Mouse (Mus musculus) CH12.LX (cell line): Measurements from ENCODE around the gene Rpl18a. TPM values are rescaled to one million over a fixed set of nuclear protein-coding genes. Genes with fewer than 3 reads are reported as not detected.

Experiments used
- DNase-seq: peaks from one replicate; pipeline ENCODE4 v3.0.0-alpha.2; 2013; ENCODE audit errors: extremely low read depth
- H3K27ac ChIP-seq: 2 replicates; pipeline ENCODE4 v1.5.1; 2012; ENCODE audit warnings: low read depth, mild to moderate bottlenecking, control low read depth, moderate library complexity; ENCODE audit not compliant: insufficient read depth
- H3K27me3 ChIP-seq: replicated peaks from 2 replicates; pipeline ENCODE3; 2012; ENCODE audit warnings: inconsistent platforms
- H3K36me3 ChIP-seq, 2 experiments: replicated peaks in 1 of 2; 2 replicates each; pipeline versions ENCODE3 to v1.6.1; 2012; ENCODE audit warnings: inconsistent platforms in 1 of 2, low read length in 1 of 2, mild to moderate bottlenecking in 1 of 2, mixed read lengths in 1 of 2, moderate library complexity in 1 of 2; ENCODE audit not compliant: control insufficient read depth in 1 of 2, insufficient read depth in 1 of 2
- H3K4me1 ChIP-seq, 2 experiments: 2 replicates each; pipeline ENCODE4 v1.6.1; 2012; ENCODE audit warnings: inconsistent platforms in 1 of 2, moderate library complexity in 1 of 2; ENCODE audit not compliant: insufficient read depth in 2 of 2, control insufficient read depth in 1 of 2
- H3K4me2 ChIP-seq: 2 replicates; pipeline ENCODE4 v1.6.1; 2012; ENCODE audit warnings: low read depth, mild to moderate bottlenecking, control low read depth; ENCODE audit not compliant: poor library complexity, insufficient read depth, severe bottlenecking
- H3K4me3 ChIP-seq, 3 experiments: fragments of 150-350 bp in 1 of 3; sonication (generic) in 1 of 3; replicated peaks in 1 of 3; 2 replicates each; pipeline versions ENCODE3 to v1.5.1; 2011 to 2012; ENCODE audit warnings: low read depth in 2 of 3, low read length in 2 of 3, mild to moderate bottlenecking in 2 of 3, moderate library complexity in 2 of 3, control low read depth in 1 of 3, improper control_type of control experiment in 1 of 3, inconsistent platforms in 1 of 3, mixed read lengths in 1 of 3; ENCODE audit not compliant: poor library complexity in 1 of 3
- H3K79me2 ChIP-seq: replicated peaks from 2 replicates; pipeline ENCODE4 v1.6.1; 2012; ENCODE audit warnings: mild to moderate bottlenecking, moderate library complexity; ENCODE audit not compliant: control insufficient read depth, poor library complexity, insufficient read depth, severe bottlenecking; ENCODE audit errors: extremely low read depth
- H3K9ac ChIP-seq: 2 replicates; pipeline ENCODE4 v1.6.1; 2012; ENCODE audit warnings: low read depth, mild to moderate bottlenecking, control low read depth, moderate library complexity; ENCODE audit not compliant: insufficient read depth
- H3K9me3 ChIP-seq: replicated peaks from 2 replicates; pipeline ENCODE3; 2012; ENCODE audit warnings: low read length, inconsistent platforms, mixed read lengths
- BHLHE40 ChIP-seq: IDR thresholded peaks from 2 replicates; pipeline ENCODE4 v1.6.1; 2011; ENCODE audit warnings: mild to moderate bottlenecking, low read depth, low read length, improper control_type of control experiment
- CHD1 ChIP-seq: IDR thresholded peaks from 2 replicates; pipeline ENCODE4 v1.6.1; 2012; ENCODE audit warnings: low read depth, low read length, improper control_type of control experiment, inconsistent platforms
- CHD2 ChIP-seq: IDR thresholded peaks from 2 replicates; pipeline ENCODE4 v1.6.1; 2011; ENCODE audit warnings: low read length, improper control_type of control experiment
- E2F4 ChIP-seq: IDR thresholded peaks from 2 replicates; pipeline ENCODE4 v1.6.1; 2011; ENCODE audit warnings: low read depth, low read length, improper control_type of control experiment; ENCODE audit not compliant: insufficient replicate concordance
- GABPA ChIP-seq: IDR thresholded peaks from 2 replicates; pipeline ENCODE4 v1.6.1; 2012; ENCODE audit warnings: low read depth, low read length, improper control_type of control experiment, inconsistent platforms; ENCODE audit not compliant: insufficient replicate concordance
- IRF4 ChIP-seq: IDR thresholded peaks from 2 replicates; pipeline ENCODE4 v1.6.1; 2014; ENCODE audit warnings: low read depth, mild to moderate bottlenecking, inconsistent platforms, low read length, improper control_type of control experiment
- KAT2A ChIP-seq: IDR thresholded peaks from 2 replicates; pipeline ENCODE4 v1.6.1; 2012; ENCODE audit warnings: low read length, improper control_type of control experiment, inconsistent platforms; ENCODE audit not compliant: insufficient replicate concordance
- MAFK ChIP-seq: IDR thresholded peaks from 2 replicates; pipeline ENCODE4 v1.6.1; 2011; ENCODE audit warnings: low read length, improper control_type of control experiment; ENCODE audit not compliant: insufficient replicate concordance
- MEF2A ChIP-seq: IDR thresholded peaks from 2 replicates; pipeline ENCODE4 v1.6.1; 2014; ENCODE audit warnings: low read depth, mild to moderate bottlenecking, inconsistent platforms, low read length, improper control_type of control experiment, borderline replicate concordance
- SIN3A ChIP-seq: IDR thresholded peaks from 2 replicates; pipeline ENCODE4 v1.6.1; 2012; ENCODE audit warnings: low read length, improper control_type of control experiment, inconsistent platforms
- SMC3 ChIP-seq: IDR thresholded peaks from 2 replicates; pipeline ENCODE4 v1.6.1; 2011; ENCODE audit warnings: low read depth, low read length, improper control_type of control experiment
- TCF12 ChIP-seq: IDR thresholded peaks from 2 replicates; pipeline ENCODE4 v1.6.1; 2014; ENCODE audit warnings: low read depth, mild to moderate bottlenecking, inconsistent platforms, low read length, improper control_type of control experiment
- USF1 ChIP-seq: IDR thresholded peaks from 2 replicates; pipeline ENCODE4 v1.6.1; 2014; ENCODE audit warnings: low read depth, mild to moderate bottlenecking, inconsistent platforms, low read length, improper control_type of control experiment
- USF2 ChIP-seq: conservative IDR thresholded peaks from 2 replicates; pipeline ENCODE4 v1.6.1; 2011; ENCODE audit warnings: low read depth, low read length, improper control_type of control experiment
- ZKSCAN1 ChIP-seq: IDR thresholded peaks from 2 replicates; pipeline ENCODE4 v1.6.1; 2012; ENCODE audit warnings: low read depth, inconsistent platforms, low read length, improper control_type of control experiment, borderline replicate concordance
- dilution Hi-C: fragments of 300-500 bp; cut with MboI; formaldehyde crosslinking; loops from 2 replicates; pipeline ENCODE4 v1.14.3; 2020; ENCODE audit warnings: low sequenced_read_pairs; ENCODE audit not compliant: extremely low pct_unique_long_range_greater_than_20kb, extremely low pct_ligation_motif_present
- in situ Hi-C: fragments of 300-500 bp; cut with MboI; formaldehyde crosslinking; loops from 3 replicates; pipeline ENCODE4 v1.14.3; 2019; ENCODE audit warnings: low sequenced_read_pairs, low pct_ligation_motif_present, low pct_unique_long_range_greater_than_20kb, mixed read lengths
- polyA plus RNA-seq: library from polyadenylated mRNA; unstranded; fragments of >175 nt; gene quantifications from 2 replicates; pipeline ENCODE4 v1.2.1, GENCODE M21; 2012; ENCODE audit warnings: low read depth; ENCODE audit not compliant: insufficient read length
- total RNA-seq, 2 experiments: library from RNA; depleted of rRNA; stranded (reverse); fragments of 300-350 nt in 1 of 2; fragments of >200 nt in 1 of 2; gene quantifications; 2 replicates each; pipeline ENCODE4 v1.2.3; 2012 to 2014

Rpl18a gene
- total and polyA plus RNA-seq, 3 experiments: 2,035 to 5,917 (median 3,837) TPM

DNA sequence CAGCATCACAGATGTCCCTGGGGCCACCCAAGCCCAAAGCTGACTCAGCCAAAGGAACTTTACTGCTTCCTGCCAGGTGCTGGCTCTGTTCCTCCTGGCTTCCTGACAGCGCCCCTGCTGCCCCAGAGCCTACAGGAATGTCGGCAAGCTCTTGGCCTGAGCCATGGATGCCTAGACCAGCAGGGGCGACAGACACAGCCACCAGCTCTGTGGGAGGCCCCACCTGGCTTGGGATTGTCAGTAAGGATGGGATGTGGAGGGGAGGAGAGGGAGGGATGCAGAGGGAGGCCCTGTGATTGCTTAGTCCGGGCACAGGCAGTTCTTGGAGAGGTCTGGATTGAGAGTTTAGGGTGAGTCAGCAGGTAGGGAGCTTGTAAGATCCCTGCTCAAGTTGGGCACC is 17.1 kb downstream of the Rpl18a start:
- Histone ChIP-seq H3K9ac (no peak overlapping the region), H3K4me3 (no peak overlapping the region), H3K79me2 (no peaks in the 10 kb centered on the region), H3K27me3 (no peaks in the 10 kb centered on the region), H3K27ac (no peak overlapping the region), H3K4me1 (peaks cover 4 to 26% of the 10 kb centered on the region in 2 experiments), H3K36me3 (peaks cover 0 to 32% of the 10 kb centered on the region in 2 experiments), H3K4me2 (no peak overlapping the region)
- DNase-seq: no peak
- in situ Hi-C loops: no loop called here
- dilution Hi-C loops: no loop called here
- TF ChIP-seq BHLHE40: no peak
- no peak for TF ChIP-seq ZKSCAN1
- TF ChIP-seq SMC3: no peak
- no peak for TF ChIP-seq USF1
- TF ChIP-seq MAFK: no peak
- TF ChIP-seq, all 38 proteins: peak for 0
- no peaks in the 10 kb centered on the region for H3K9me3 ChIP-seq

DNA sequence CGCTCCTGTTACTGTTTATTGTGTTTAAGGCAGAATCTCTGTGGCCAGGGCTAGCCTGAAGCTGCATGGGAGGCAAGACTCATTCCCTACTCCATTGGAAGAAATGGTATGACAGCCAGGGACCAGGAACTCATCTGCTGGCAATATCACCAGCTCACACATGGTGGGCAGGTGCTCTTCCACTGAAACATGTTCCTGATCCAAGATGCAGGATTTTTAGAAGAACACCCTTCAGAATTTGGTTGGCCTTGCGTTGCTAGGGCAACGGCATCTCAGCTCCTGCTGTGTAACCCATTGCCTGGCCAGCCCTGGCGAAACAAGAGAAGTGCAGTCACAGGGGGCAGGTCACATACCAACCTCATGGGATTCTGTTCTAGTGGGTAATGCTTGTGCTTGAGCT is 17.7 kb downstream of the Rpl18a start:
- Histone ChIP-seq H3K27me3 (no peaks in the 10 kb centered on the region), H3K9me3 (no peaks in the 10 kb centered on the region), H3K4me1 (peaks cover 0 to 20% of the 10 kb centered on the region in 2 experiments; a peak in 2 of 4 replicates), H3K36me3 (peaks cover 0 to 27% of the 10 kb centered on the region in 2 experiments), H3K4me2 (no peak overlapping the region), H3K4me3 (no peak overlapping the region), H3K9ac (no peak overlapping the region), H3K27ac (no peak overlapping the region), H3K79me2 (no peaks in the 10 kb centered on the region)
- TF ChIP-seq USF2 (no peak), TCF12 (no peak), MAFK (no peak), KAT2A (no peak), GABPA (no peak), E2F4 (no peak), IRF4 (no peak), SIN3A (no peak), CHD2 (no peak), CHD1 (no peak), MEF2A (no peak)
- DNase-seq: no peak
- dilution Hi-C loops: no loop called here
- in situ Hi-C loops: no loop called here
